Mouse (Mus musculus) lung, postnatal 0 days (tissue): ENCODE measurements around the gene Tsen2.

Experiments used
- CTCF ChIP-seq: IDR thresholded peaks from 2 replicates; pipeline ENCODE4 v1.5.1; 2016; ENCODE audit warnings: antibody characterized with exemption, mild to moderate bottlenecking
- EP300 ChIP-seq: IDR thresholded peaks from 2 replicates; pipeline ENCODE4 v1.6.1; 2016; ENCODE audit warnings: antibody characterized with exemption, mild to moderate bottlenecking, control low read depth

DNA sequence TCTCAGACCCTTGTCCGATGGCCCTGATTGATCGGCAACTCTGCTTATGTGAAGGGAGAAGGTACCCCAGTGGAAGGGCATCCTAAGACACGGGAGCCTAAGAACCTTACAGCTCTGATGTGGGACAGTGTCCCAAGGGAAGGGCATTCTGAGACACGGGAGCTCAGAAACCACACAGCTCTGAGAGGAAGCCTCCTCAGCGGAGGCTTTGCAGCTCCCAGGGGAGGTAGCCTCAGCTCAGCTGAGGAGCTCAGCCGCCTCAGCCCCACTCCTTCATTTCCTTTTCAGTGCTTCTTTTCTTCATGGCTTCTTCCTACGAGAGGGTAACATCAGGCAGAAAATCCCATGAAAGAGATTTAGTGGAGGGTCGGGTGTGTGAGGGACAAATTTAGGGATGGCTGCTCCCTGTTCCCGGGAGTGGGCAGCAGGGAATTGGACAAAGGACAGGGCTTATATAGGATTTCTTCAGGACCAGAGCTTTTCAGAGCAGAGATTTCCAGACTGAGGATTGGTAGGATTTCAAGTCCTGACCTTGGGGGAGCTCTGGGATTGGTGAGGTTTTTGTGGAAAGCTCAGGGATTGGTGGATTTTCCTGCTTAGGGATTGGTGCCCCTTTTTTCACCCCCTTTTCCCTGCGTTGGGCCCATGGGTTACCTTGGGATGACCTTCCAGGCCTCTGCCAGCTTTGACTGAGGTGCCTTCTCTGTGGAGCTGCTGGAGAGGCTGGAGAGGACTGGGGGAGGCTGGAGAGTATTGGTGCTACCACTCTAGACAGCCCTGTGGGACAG lies 38.1 kb downstream of the Tsen2 start:
- TF ChIP-seq CTCF (no peak), EP300 (no peak)
